Mouse (Mus musculus) lung, postnatal 4 days (tissue): ENCODE measurements around the gene Hsd11b1.
A peak's percentile ranks its signal among the peaks of the same experiment; 100 is the strongest.
"Not testable (repeated sequence)": the region's sequence is repeated elsewhere in the genome, so short reads cannot be mapped to it uniquely, and the experiment has no call there.

ENCODE experiments used
- DNase-seq, 2 experiments: peaks; one replicate each; pipeline ENCODE4 v3.0.0; 2021

Hsd11b1 gene

GRCm38 (mm10) chr1:193278414-193279045, 14.7 kb upstream of the Hsd11b1 start:
- DNase-seq: no peak

GRCm38 (mm10) chr1:193274407-193275071, 10.7 kb upstream of the Hsd11b1 start:
- peak in 1 of 2 experiments; percentile 33 for DNase-seq

- DNase-seq: peak; percentile 79 to 90
These were observed 9.2 kb upstream of the Hsd11b1 start, which contains the start of gene G0s2 for GRCm38 (mm10) chr1:193272916-193273601. G0s2 (minus strand) TSS chr1:193273217.

GRCm38 (mm10) chr1:193272137-193272915, 8.5 kb upstream of the Hsd11b1 start:
- DNase-seq: peak; percentile 52 to 58

- no peak for DNase-seq
These were observed 7.3 kb upstream of the Hsd11b1 start for GRCm38 (mm10) chr1:193270965-193271763.

- DNase-seq: no peak
These were observed 1.9 kb upstream of the Hsd11b1 start for GRCm38 (mm10) chr1:193265734-193266133.

- DNase-seq: no peak
These were observed 608 bp downstream of the Hsd11b1 start for GRCm38 (mm10) chr1:193263026-193263907.

- DNase-seq: peak; percentile 37 to 43
These were observed 1.9 kb downstream of the Hsd11b1 start for GRCm38 (mm10) chr1:193261897-193262548.

GRCm38 (mm10) chr1:193259559-193259958, 4.3 kb downstream of the Hsd11b1 start:
- no peak for DNase-seq

GRCm38 (mm10) chr1:193256621-193257098, 7.2 kb downstream of the Hsd11b1 start:
- peak; percentile 19 to 35 for DNase-seq

GRCm38 (mm10) chr1:193256289-193256577, 7.6 kb downstream of the Hsd11b1 start:
- DNase-seq: no peak

GRCm38 (mm10) chr1:193255488-193256288, 8.2 kb downstream of the Hsd11b1 start:
- peak; percentile 52 to 84 for DNase-seq

GRCm38 (mm10) chr1:193255032-193255431, 8.8 kb downstream of the Hsd11b1 start:
- DNase-seq: no peak

GRCm38 (mm10) chr1:193253895-193254294, 10.0 kb downstream of the Hsd11b1 start:
- DNase-seq: not testable (repeated sequence)

- DNase-seq: no peak
These were observed 11.3 kb downstream of the Hsd11b1 start for GRCm38 (mm10) chr1:193252616-193253015.

- no peak for DNase-seq
These were observed 12.5 kb downstream of the Hsd11b1 start for GRCm38 (mm10) chr1:193251386-193251785.

GRCm38 (mm10) chr1:193250026-193250425, 13.8 kb downstream of the Hsd11b1 start:
- DNase-seq: no peak

- no peak for DNase-seq
These were observed 19.6 kb downstream of the Hsd11b1 start for GRCm38 (mm10) chr1:193244235-193244634.

- no peak for DNase-seq
These were observed 20.2 kb downstream of the Hsd11b1 start for GRCm38 (mm10) chr1:193243571-193244193.
